Mouse (Mus musculus): ENCODE measurements around the gene Rbms3.

DNA sequence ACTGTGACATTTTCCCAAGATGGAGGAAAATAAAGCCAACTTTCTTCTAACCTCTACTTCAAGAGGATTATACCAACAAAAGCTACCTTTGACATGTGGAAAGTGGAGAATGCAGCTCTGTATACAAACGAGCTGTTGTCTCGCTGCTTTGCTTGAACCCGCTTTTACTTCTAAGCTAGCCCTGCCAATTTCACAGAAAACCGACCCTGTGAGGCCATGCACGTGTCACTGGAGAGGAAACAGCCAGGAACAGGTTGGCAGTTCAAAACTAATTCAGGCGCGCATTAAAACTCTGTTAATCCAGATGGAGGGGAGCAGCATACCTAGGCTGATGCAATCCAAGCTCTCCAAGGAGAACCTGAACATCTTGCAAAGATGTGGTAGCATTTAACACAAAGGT, 796.0 kb downstream of the Rbms3 start:
- TF ChIP-seq HCFC1 (IDR thresholded peaks at IDR 0.05; ENCODE audit: low read depth, low read length) (no peak), POLR2A (IDR thresholded peaks at IDR 0.05; ENCODE audit: low read depth, low read length) (no peak), MAZ (IDR thresholded peaks at IDR 0.05; ENCODE audit: low read depth, low read length) (no peak), KAT2A (IDR thresholded peaks at IDR 0.05; ENCODE audit: insufficient replicate concordance, low read length) (no peak), NRF1 (IDR thresholded peaks at IDR 0.05; ENCODE audit: low read depth, low read length) (no peak), CTCF (conservative IDR thresholded peaks at IDR 0.05 in 1 of 2, IDR thresholded peaks at IDR 0.05 in 1 of 2; ENCODE audit: low read depth in 2 of 2, low read length in 2 of 2) (no peak), TBP (conservative IDR thresholded peaks at IDR 0.05; ENCODE audit: low read depth, low read length) (no peak), ELF1 (IDR thresholded peaks at IDR 0.05; ENCODE audit: low read depth, low read length) (no peak), EP300 (IDR thresholded peaks at IDR 0.05; ENCODE audit: low read length) (no peak), BHLHE40 (IDR thresholded peaks at IDR 0.05; ENCODE audit: low read depth, low read length) (no peak)
